Mouse (Mus musculus) ES-Bruce4 (cell line): ENCODE data around the gene Nfkbia. TPM values are rescaled to one million over a fixed set of nuclear protein-coding genes. Genes with fewer than 3 reads are reported as not detected.

Source experiments
- H3K27ac ChIP-seq: 2 replicates; pipeline ENCODE4 v1.5.1; 2012; ENCODE audit warnings: low read length, inconsistent platforms; ENCODE audit not compliant: insufficient read depth
- H3K27me3 ChIP-seq: 2 replicates; pipeline ENCODE4 v1.6.1; 2012; ENCODE audit warnings: mild to moderate bottlenecking, low read length, inconsistent platforms; ENCODE audit not compliant: control insufficient read depth, poor library complexity, insufficient read depth, severe bottlenecking
- H3K36me3 ChIP-seq: 2 replicates; pipeline ENCODE4 v1.6.1; 2012; ENCODE audit warnings: inconsistent platforms, mild to moderate bottlenecking, low read length, moderate library complexity; ENCODE audit not compliant: control insufficient read depth, poor library complexity, insufficient read depth, severe bottlenecking
- H3K4me1 ChIP-seq: one replicate; pipeline ENCODE4 v1.8.1; 2011; ENCODE audit warnings: low read length; ENCODE audit not compliant: control insufficient read depth, insufficient read depth
- H3K4me3 ChIP-seq: 2 replicates; pipeline ENCODE4 v1.5.1; 2011; ENCODE audit warnings: low read depth, mild to moderate bottlenecking, low read length
- H3K9ac ChIP-seq: 2 replicates; pipeline ENCODE4 v1.6.1; 2012; ENCODE audit warnings: low read depth, mild to moderate bottlenecking, inconsistent platforms; ENCODE audit not compliant: poor library complexity, severe bottlenecking
- H3K9me3 ChIP-seq: replicated peaks from 2 replicates; pipeline ENCODE4 v1.6.1; 2012; ENCODE audit warnings: mild to moderate bottlenecking, low read length, inconsistent platforms; ENCODE audit not compliant: control insufficient read depth, poor library complexity, insufficient read depth, severe bottlenecking
- CTCF ChIP-seq: IDR thresholded peaks from one replicate; pipeline ENCODE4 v1.8.1; 2011; ENCODE audit warnings: low read depth, low read length
- EP300 ChIP-seq: IDR thresholded peaks from 2 replicates; pipeline ENCODE4 v1.6.1; 2011; ENCODE audit warnings: low read depth, low read length; ENCODE audit not compliant: insufficient read depth
- POLR2A ChIP-seq: IDR thresholded peaks from one replicate; pipeline ENCODE4 v1.8.1; 2011; ENCODE audit warnings: low read length; ENCODE audit not compliant: insufficient read depth
- polyA plus RNA-seq: library from polyadenylated mRNA; stranded (reverse); fragments of >200 nt; gene quantifications from 2 replicates; pipeline ENCODE4 v1.2.4, GENCODE M21; 2011; ENCODE audit warnings: low read depth; ENCODE audit not compliant: missing spikeins, insufficient read depth, insufficient read length

Gene Nfkbia
- polyA plus RNA-seq, 1 experiment = 40.9 TPM

- TF ChIP-seq EP300 = no peak
- no peak for TF ChIP-seq POLR2A
- no peak for TF ChIP-seq CTCF
- H3K9me3 ChIP-seq = no peaks in the 10 kb centered on the region
Observed at GRCm38 (mm10) chr12:55483591-55483990, 8.9 kb downstream of the Nfkbia start.

DNA sequence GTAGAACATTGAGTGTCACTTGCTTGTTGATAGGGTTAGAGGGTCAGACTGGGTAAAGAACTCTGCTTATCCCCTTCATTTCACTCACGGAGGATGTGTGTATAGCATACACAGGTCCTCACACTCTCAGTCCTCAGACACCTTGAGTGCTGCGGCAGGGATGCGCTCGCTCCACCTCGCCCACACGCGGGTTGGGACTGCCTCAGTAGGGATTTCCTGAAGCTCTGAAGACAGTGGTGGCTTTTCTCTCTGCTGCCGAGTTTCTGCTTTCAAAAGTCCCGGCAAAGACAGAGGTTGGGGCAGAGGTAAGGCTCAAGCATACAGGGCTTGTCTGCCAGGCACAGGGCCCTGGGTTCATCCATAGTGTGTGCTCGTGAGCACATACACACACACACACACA is 9.7 kb downstream of the Nfkbia start:
- Histone ChIP-seq H3K9ac (no peak overlapping the region), H3K27ac (no peak overlapping the region), H3K9me3 (no peaks in the 10 kb centered on the region), H3K27me3 (no peaks in the 10 kb centered on the region), H3K4me1 (peaks cover 3% of the 10 kb centered on the region), H3K36me3 (no peaks in the 10 kb centered on the region), H3K4me3 (no peak overlapping the region)
- TF ChIP-seq EP300 (no peak), CTCF (no peak), POLR2A (no peak)

More at GRCm38 (mm10) chr12:55483591-55483990, 8.9 kb downstream of the Nfkbia start:
- Histone ChIP-seq H3K27ac (no peak overlapping the region), H3K27me3 (no peaks in the 10 kb centered on the region), H3K36me3 (peaks cover 3% of the 10 kb centered on the region), H3K4me1 (peaks cover 3% of the 10 kb centered on the region), H3K4me3 (no peak overlapping the region), H3K9ac (no peak overlapping the region)

GRCm38 (mm10) chr12:55481739-55482138 is 10.7 kb downstream of the Nfkbia start:
- TF ChIP-seq CTCF (no peak), EP300 (no peak), POLR2A (no peak)
- Histone ChIP-seq H3K9me3 (no peaks in the 10 kb centered on the region), H3K4me3 (no peak overlapping the region), H3K4me1 (peaks cover 3% of the 10 kb centered on the region), H3K27ac (no peak overlapping the region), H3K27me3 (no peaks in the 10 kb centered on the region), H3K36me3 (no peaks in the 10 kb centered on the region), H3K9ac (no peak overlapping the region)

DNA sequence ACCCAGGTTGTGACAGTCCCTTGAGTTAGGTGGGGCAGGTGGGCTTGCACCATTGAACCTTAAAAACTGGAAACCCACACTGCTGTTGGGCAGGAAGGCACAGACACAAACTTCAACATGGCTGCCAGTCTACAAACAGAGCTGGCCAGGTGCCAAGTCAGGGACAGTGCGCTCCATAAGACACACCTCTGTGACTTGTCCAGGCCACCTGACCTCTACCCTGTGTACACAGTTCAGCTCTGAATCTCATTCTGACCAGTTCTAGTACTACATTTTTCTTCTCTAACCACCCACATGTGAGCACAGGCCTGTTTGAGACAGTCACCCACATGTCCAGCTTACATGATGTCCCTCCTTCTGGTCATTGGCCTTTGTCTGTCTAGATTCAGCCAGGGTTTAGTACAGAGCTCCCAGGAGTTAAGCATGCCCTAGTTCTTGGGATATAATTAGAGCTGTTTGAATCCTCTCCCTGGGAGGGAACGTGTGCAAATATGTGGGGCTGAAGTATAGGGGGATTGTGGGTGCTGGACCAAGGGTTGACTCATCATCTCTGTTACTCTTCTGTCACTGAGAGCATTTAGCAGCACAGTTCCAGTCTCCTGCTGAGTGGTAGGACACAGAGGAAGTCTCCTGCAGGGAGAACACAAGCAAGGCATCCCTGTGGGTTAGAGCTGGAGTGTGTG is 11.8 kb downstream of the Nfkbia start:
- H3K4me3 ChIP-seq = no peak overlapping the region
- no peaks in the 10 kb centered on the region for H3K9me3 ChIP-seq
- H3K27ac ChIP-seq = no peak overlapping the region
- TF ChIP-seq POLR2A (no peak), EP300 (no peak), CTCF (no peak)
- no peaks in the 10 kb centered on the region for H3K4me1 ChIP-seq
- no peaks in the 10 kb centered on the region for H3K36me3 ChIP-seq
- H3K9ac ChIP-seq = no peak overlapping the region
- no peaks in the 10 kb centered on the region for H3K27me3 ChIP-seq

DNA sequence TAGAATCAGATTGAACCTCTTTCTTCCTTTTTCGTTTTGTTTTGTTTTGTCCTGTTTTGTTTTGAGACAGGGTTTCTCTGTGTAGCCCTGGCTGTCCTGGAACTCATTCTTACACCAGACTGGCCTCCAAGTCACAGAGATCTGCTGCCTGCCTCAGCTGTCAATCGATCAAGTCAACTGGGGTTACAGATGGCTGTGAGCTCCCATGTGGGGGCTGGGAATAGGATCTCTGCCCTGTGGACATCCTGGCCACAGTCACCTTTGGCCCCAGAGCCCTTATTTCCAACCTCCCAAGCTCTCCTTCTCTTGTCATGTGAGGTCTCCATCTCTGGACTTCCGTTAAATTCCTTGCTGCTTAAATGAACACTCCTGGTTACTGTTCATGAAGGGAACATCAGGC is 13.5 kb downstream of the Nfkbia start:
- Histone ChIP-seq H3K27ac (no peak overlapping the region), H3K27me3 (no peaks in the 10 kb centered on the region), H3K4me1 (peaks cover 2% of the 10 kb centered on the region), H3K36me3 (no peaks in the 10 kb centered on the region), H3K9me3 (no peaks in the 10 kb centered on the region), H3K9ac (no peak overlapping the region), H3K4me3 (no peak overlapping the region)
- no peak for TF ChIP-seq POLR2A
- TF ChIP-seq CTCF = no peak
- TF ChIP-seq EP300 = no peak

GRCm38 (mm10) chr12:55474209-55474583 is 18.3 kb downstream of the Nfkbia start:
- no peaks in the 10 kb centered on the region for H3K36me3 ChIP-seq
- peaks cover 13% of the 10 kb centered on the region for H3K4me1 ChIP-seq
- peak overlapping the region; percentile 3 for H3K9ac ChIP-seq
- H3K4me3 ChIP-seq = 0 out of 2 replicates have a peak overlapping the region, but pooled peaks have one; percentile 6
- 0 out of 2 replicates have a peak overlapping the region, but pooled peaks have one; percentile 3 for H3K27ac ChIP-seq
- H3K9me3 ChIP-seq = no peaks in the 10 kb centered on the region
- TF ChIP-seq EP300 (no peak), CTCF (no peak), POLR2A (no peak)
- H3K27me3 ChIP-seq = no peaks in the 10 kb centered on the region
